Mouse (Mus musculus) adipose tissue, adult 10 weeks (tissue): ENCODE results near the gene Col4a2. TPM values are rescaled to one million over a fixed set of nuclear protein-coding genes. Genes with fewer than 3 reads are reported as not detected.

Experiments used
- polyA plus RNA-seq: library from polyadenylated mRNA; stranded (reverse); fragments of 350-450 nt; fragmentation: Illumina TruSeq; extraction: RNeasy Lipid Tissue Mini Kit (QIAGEN cat#74804); gene quantifications from one replicate; pipeline ENCODE4 v1.2.3, GENCODE M21; 2014; ENCODE audit warnings: low read depth, low replicate concordance

The Col4a2 gene
- polyA plus RNA-seq = 127 TPM

DNA sequence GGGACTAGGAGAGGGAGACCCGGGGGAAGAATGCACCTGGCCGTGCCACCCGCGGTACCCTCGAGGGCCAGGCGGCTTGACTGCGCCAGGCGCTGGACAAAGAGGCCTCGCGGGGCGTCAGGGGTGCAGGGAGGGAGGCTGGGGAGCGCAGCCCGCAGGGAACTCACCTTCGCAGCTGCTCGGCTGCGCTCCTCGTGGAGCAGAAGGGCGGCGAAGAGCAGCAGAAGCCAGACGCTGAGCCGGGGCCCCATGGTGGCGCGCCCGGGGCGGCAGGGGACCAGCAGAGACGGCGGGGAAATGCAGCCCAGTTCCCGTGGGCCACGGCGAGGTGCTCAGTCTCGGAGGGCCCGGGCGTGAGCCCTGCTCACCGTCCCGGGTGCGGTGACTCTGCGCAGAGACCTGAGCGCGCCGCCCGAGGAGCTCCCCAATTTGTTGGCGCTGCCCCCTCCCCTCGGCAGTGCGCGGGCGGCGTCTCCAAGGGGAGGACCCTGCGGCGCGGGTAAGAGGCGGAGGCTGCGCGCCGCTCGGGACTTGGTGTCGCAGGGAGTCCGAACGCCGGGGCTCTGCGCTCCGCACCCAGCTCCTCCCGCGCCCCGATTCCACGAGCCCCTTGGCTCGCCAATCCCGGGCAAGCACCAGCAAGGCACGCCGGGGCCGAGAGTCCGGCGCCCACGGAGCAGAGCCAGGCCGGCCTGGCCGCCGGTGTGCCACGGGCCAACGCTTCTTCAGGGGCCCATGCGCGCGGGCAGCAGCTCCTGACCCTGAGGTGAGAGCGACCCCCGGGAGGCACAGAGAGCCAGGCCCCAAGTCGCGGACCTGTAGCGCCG, at the start of gene Col4a2, which contains the start of gene Col4a1:
TSS of gene Col4a2 (plus strand) at position 457 of the 827 bp plus-strand sequence.
TSS of gene Col4a1 (minus strand) at position 478 of the 827 bp plus-strand sequence.

DNA sequence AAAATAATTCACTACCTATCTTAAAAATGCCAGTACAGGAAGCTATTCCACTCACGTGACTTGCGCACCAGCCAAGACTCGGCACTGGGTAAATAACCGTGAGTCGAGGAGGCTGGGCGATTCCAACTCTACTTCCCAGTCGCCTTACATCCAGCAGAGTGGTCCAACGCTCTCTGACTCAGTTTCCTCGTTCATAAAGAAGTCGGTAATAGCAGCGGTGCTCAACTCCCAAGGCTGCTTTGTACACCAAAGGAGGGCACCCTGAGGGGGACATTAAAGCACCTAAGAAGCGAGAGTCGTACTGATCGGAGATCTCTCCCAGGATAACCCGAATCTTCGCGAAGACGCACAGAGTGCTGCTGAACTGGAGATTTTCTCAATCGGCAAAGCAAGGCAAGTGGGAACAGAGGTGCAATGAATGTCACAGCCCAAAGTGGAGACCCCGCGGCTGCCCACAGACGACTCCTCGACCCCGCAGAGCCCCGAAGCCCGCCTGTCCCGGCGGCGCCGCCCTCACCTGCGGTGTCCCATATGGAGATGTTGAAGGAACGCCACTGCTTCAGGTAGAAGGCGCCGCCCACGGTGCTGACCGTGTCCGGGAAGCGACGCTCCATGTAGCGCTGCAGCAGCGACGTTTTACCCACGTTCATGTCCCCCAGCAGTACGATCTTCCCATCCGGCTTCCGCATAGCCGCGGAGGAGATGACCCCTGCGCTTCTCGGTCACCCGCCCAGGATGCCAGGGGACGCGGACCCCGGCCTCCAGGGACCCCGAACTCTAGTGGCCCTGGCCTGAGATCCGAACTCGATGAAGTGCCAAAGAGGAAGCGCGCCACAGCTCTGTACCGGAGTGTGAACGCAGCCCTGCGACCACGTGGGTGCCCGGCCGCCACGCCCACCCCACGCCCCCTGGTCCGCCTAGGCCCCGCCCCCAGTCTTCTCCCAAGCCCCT, 165.5 kb downstream of the Col4a2 start, which contains the start of gene Rab20:
TSS of gene Rab20 (minus strand) at position 900 of the 951 bp plus-strand sequence.

DNA sequence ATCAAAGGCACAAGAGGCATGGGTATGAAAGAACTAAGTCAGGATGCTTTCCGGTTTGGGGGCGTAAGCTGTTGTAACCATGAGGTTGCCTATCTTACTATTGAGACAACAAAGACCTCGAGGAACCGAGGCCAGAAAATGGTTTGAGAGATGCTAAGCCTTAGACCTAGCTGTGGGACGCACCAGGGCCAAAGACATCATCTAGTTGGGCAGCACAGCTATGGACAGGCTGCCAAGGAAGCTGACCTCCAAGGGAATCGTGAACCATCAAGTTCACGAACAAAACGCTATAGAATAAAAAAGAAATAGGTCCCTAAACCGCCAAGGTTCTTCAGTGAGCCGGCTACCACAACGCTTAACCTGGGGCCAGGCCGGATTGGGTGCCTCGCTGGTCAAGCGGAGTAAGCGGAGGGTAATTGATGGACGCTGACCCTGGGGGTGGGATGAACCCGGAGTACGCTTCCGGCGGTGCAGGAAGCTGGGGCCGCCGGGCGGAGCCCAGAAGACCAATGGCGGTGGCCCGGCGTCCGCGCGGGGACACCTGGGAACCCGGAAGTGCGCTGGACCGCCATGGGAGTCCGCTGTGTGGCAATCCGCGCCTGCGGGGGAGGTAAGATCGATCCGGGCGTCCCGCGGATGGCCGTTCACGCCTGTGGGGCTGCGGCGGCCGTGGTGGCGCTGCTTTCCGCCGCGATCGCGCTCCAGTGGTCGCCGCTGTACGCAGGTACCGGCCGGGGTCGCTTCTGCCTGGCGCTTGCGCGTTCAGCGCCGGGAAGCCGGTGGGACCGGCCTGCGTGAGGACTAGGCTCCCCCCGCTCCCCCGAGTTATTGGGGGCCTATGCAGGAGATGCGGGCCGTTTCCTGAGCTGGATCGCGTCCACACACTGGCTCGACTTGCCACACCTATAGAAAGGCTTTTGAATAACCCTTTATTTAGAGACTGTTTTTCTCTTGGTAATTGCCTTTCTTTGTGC, 184.7 kb downstream of the Col4a2 start, which contains the start of gene Naxd:
TSS of gene Naxd (plus strand) at position 490 of the 974 bp plus-strand sequence.

Other genes starting within 250 kb of the Col4a2 start
- gene Col4a1, start within 50 bp of the Col4a2 start, polyA plus RNA-seq = 221 TPM
- 29.8 TPM for gene Rab20, start 165.9 kb downstream of the Col4a2 start, polyA plus RNA-seq
- 130 TPM for gene Naxd, start 184.7 kb downstream of the Col4a2 start, polyA plus RNA-seq
- 28.5 TPM for gene Cars2, start 238.0 kb downstream of the Col4a2 start, polyA plus RNA-seq
- gene Ing1, start 242.8 kb downstream of the Col4a2 start, polyA plus RNA-seq = 41.3 TPM